In the genomic region with DNA sequence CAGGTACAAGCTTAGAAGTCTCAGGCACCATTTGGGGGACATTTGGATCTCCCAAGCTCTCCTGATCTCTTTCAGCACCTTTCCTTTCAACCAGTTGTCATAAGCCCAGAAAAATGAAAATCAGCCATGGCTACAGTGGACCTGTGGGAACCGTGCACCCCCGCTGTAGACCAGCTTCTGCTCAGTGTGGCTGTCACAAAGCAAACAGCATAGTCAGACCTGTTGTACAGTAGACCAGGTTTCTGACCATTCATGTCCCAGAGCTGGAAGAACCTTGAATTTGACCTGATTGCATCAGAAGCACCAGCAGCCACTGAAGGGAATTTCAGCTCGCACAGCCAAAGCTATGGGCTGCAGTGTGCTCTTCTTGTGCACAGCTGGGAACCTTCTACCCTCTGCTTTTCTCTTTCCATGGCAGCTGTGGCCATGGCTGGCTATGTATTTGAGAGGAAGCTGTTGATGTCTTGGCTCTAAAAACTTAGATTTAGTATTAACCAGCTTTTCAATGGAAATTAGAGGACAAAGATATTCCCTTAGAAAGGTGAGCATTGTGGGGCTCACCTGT, we compare ENCODE assay signal across 21 mouse cellular contexts.
DNase-seq lines count a peak whose midpoint lies in the region; ATAC-seq and TF ChIP-seq lines count a peak whose summit lies in the region.
"Had no signal": no experiment of that assay in that cellular context is flagged by ENCODE, and none has a peak within 500 bp of the region (broad histone marks: within the 10 kb centered on the region; RNA-seq: fewer than 3 reads in every experiment).

No protein-coding gene starts in this region.

- no peak for TF ChIP-seq POLR2A in lung, adult 2 months (IDR thresholded peaks at IDR 0.05; ENCODE audit: borderline replicate concordance, extremely low read depth, low read depth, low read length)

- peak; percentile 35 for DNase-seq in adrenal gland, postnatal 14 days
- no peak for DNase-seq in adrenal gland, adult 8-10 months
- DNase-seq in lung, adult 2 months, result no peak
- no peak for DNase-seq in liver, embryonic 13.5 days
- DNase-seq in right cerebral cortex, postnatal 14 days, result no peak
- no peak for DNase-seq in gastrocnemius, adult 18-20 months (ENCODE audit: low spot score)
- DNase-seq: cerebellum, adult 11-12 months; cerebellum, adult 9-10 months; cerebellum, postnatal 25 days; gastrocnemius, postnatal 14 days; heart, adult 2 months; heart, postnatal 14 days had no signal

- no peaks in the 10 kb centered on the region for H3K9me3 ChIP-seq in lung, embryonic 16.5 days (ENCODE audit: control insufficient read depth, low read length)
- no peaks in the 10 kb centered on the region for H3K9me3 ChIP-seq in liver, embryonic 13.5 days (replicated peaks)
- no peaks in the 10 kb centered on the region for H3K9me3 ChIP-seq in liver, embryonic 16.5 days (replicated peaks; ENCODE audit: control insufficient read depth, low read length)
- H3K9me3 ChIP-seq: embryonic facial prominence, embryonic 12.5 days; forebrain, embryonic 15.5 days; heart, embryonic 15.5 days; hindbrain, embryonic 13.5 days had no signal

- H3K4me3 ChIP-seq in lung, embryonic 16.5 days (ENCODE audit: low read length), result no peak overlapping the region
- no peak overlapping the region for H3K4me3 ChIP-seq in lung, adult 2 months (replicated peaks; ENCODE audit: extremely low read depth, low read depth, low read length)
- no peak overlapping the region for H3K4me3 ChIP-seq in liver, embryonic 13.5 days (replicated peaks)
- H3K4me3 ChIP-seq in liver, embryonic 16.5 days (ENCODE audit: low read depth, low read length), result no peak overlapping the region
- H3K4me3 ChIP-seq: embryonic facial prominence, embryonic 12.5 days; forebrain, embryonic 15.5 days; heart, adult 2 months; heart, embryonic 15.5 days; hindbrain, embryonic 13.5 days had no signal

- no peak overlapping the region for H3K9ac ChIP-seq in lung, embryonic 16.5 days (ENCODE audit: low read length)
- no peak overlapping the region for H3K9ac ChIP-seq in liver, embryonic 13.5 days
- H3K9ac ChIP-seq in liver, embryonic 16.5 days (ENCODE audit: low read depth, low read length), result no peak overlapping the region
- H3K9ac ChIP-seq: embryonic facial prominence, embryonic 12.5 days; forebrain, embryonic 15.5 days; heart, embryonic 15.5 days; hindbrain, embryonic 13.5 days had no signal

- no peaks in the 10 kb centered on the region for H3K4me1 ChIP-seq in lung, embryonic 16.5 days (replicated peaks; ENCODE audit: control insufficient read depth, insufficient read depth, low read length)
- peaks cover 7% of the 10 kb centered on the region for H3K4me1 ChIP-seq in lung, adult 2 months (ENCODE audit: control insufficient read depth, insufficient read depth, low read length)
- H3K4me1 ChIP-seq in liver, embryonic 13.5 days (replicated peaks), result 0 out of 2 replicates have a peak, but pooled peaks cover 4% of the 10 kb centered on the region
- no peaks in the 10 kb centered on the region for H3K4me1 ChIP-seq in liver, embryonic 16.5 days (ENCODE audit: control insufficient read depth, low read depth, low read length)
- H3K4me1 ChIP-seq: embryonic facial prominence, embryonic 12.5 days; forebrain, embryonic 15.5 days; heart, embryonic 15.5 days; hindbrain, embryonic 13.5 days had no signal

- 87% methylated on average over 3 of the region's 3 CpGs for WGBS in lung, embryonic 16.5 days
- 86% methylated on average over 3 of the region's 3 CpGs for WGBS in lung, adult 2 months
- 68% methylated on average over 3 of the region's 3 CpGs for WGBS in liver, embryonic 13.5 days (ENCODE audit: insufficient replicate concordance)
- 71% methylated on average over 3 of the region's 3 CpGs for WGBS in liver, embryonic 16.5 days (ENCODE audit: insufficient replicate concordance)

- H3K4me2 ChIP-seq in lung, embryonic 16.5 days (ENCODE audit: low read depth, low read length), result no peak overlapping the region
- no peak overlapping the region for H3K4me2 ChIP-seq in liver, embryonic 13.5 days
- no peak overlapping the region for H3K4me2 ChIP-seq in liver, embryonic 16.5 days (ENCODE audit: low read depth, low read length)
- H3K4me2 ChIP-seq: embryonic facial prominence, embryonic 12.5 days; forebrain, embryonic 15.5 days; heart, embryonic 11.5 days; heart, embryonic 15.5 days; hindbrain, embryonic 13.5 days had no signal

- peaks cover 7% of the 10 kb centered on the region for H3K36me3 ChIP-seq in lung, embryonic 16.5 days (ENCODE audit: control insufficient read depth, insufficient read depth, low read length)
- H3K36me3 ChIP-seq in liver, embryonic 13.5 days, result peaks cover 20% of the 10 kb centered on the region
- no peaks in the 10 kb centered on the region for H3K36me3 ChIP-seq in liver, embryonic 16.5 days (ENCODE audit: control insufficient read depth, insufficient read depth)

- ATAC-seq in lung, embryonic 16.5 days (ENCODE audit: low read depth), result peak; percentile 70
- peak; percentile 68 for ATAC-seq in liver, embryonic 13.5 days (ENCODE audit: low read depth)
- peak; percentile 85 for ATAC-seq in liver, embryonic 16.5 days (ENCODE audit: low read depth)
- ATAC-seq: forebrain, embryonic 15.5 days; hindbrain, postnatal 0 days had no signal

- H3K27me3 ChIP-seq in lung, embryonic 16.5 days (ENCODE audit: control insufficient read depth, insufficient read depth, low read depth, low read length), result no peaks in the 10 kb centered on the region
- H3K27me3 ChIP-seq in liver, embryonic 13.5 days, result no peaks in the 10 kb centered on the region
- H3K27me3 ChIP-seq in liver, embryonic 16.5 days (ENCODE audit: control insufficient read depth, insufficient read depth, low read depth, low read length), result no peaks in the 10 kb centered on the region
- H3K27me3 ChIP-seq: CH12.LX; embryonic facial prominence, embryonic 12.5 days; forebrain, embryonic 15.5 days; heart, embryonic 15.5 days; hindbrain, embryonic 13.5 days had no signal

- no peak overlapping the region for H3K27ac ChIP-seq in lung, embryonic 16.5 days (ENCODE audit: low read length)
- H3K27ac ChIP-seq in liver, embryonic 13.5 days, result no peak overlapping the region; the same call in 1 of the 2 replicates
- H3K27ac ChIP-seq in liver, embryonic 16.5 days (ENCODE audit: low read length), result peak overlapping the region; percentile 34
- H3K27ac ChIP-seq: embryonic facial prominence, embryonic 12.5 days; forebrain, embryonic 15.5 days; heart, adult 2 months; heart, embryonic 15.5 days; hindbrain, embryonic 13.5 days; hindbrain, postnatal 0 days had no signal

- TF ChIP-seq CTCF in lung, adult 2 months (IDR thresholded peaks at IDR 0.05; ENCODE audit: insufficient read depth, low read length), result no peak
